Mouse (Mus musculus) kidney, postnatal 0 days (tissue): Measurements from ENCODE around the gene Iqcc. TPM values are rescaled to one million over a fixed set of nuclear protein-coding genes. Genes with fewer than 3 reads are reported as not detected.

Source experiments
- ATAC-seq: fragments of 200-750 bp; cut with Nextera tagmentation; replicated peaks from 2 replicates; pipeline ENCODE4 v1.8.0; 2017; ENCODE audit warnings: low read depth, moderate number of reproducible peaks, moderate TSS enrichment, moderate library complexity; ENCODE audit not compliant: low FRiP score
- DNase-seq: peaks from one replicate; pipeline ENCODE4 v3.0.0-alpha.2; 2016; ENCODE audit warnings: low spot score
- H3K27ac ChIP-seq: fragments of 300-500 bp; sonication (generic); 2 replicates; pipeline ENCODE4 v1.5.1; 2014; ENCODE audit warnings: mild to moderate bottlenecking
- H3K27me3 ChIP-seq: fragments of 300-500 bp; sonication (generic); 2 replicates; pipeline ENCODE4 v1.6.1; 2014; ENCODE audit warnings: low read length, mixed read lengths; ENCODE audit not compliant: insufficient read depth
- H3K36me3 ChIP-seq: fragments of 300-500 bp; sonication (generic); 2 replicates; pipeline ENCODE4 v1.6.1; 2014; ENCODE audit warnings: low read length, mixed read lengths; ENCODE audit not compliant: insufficient read depth
- H3K4me1 ChIP-seq: fragments of 300-500 bp; sonication (generic); replicated peaks from 2 replicates; pipeline ENCODE4 v1.6.1; 2014; ENCODE audit warnings: antibody characterized with exemption, low read length, mixed read lengths; ENCODE audit not compliant: insufficient read depth
- H3K4me2 ChIP-seq: fragments of 300-500 bp; sonication (generic); 2 replicates; pipeline ENCODE4 v1.6.1; 2014; ENCODE audit warnings: mild to moderate bottlenecking, low read length, moderate library complexity, mixed read lengths
- H3K4me3 ChIP-seq: fragments of 300-500 bp; sonication (generic); replicated peaks from 2 replicates; pipeline ENCODE4 v1.5.1; 2014; ENCODE audit warnings: low read depth, low read length
- H3K9ac ChIP-seq: fragments of 300-500 bp; sonication (generic); 2 replicates; pipeline ENCODE4 v1.6.1; 2014; ENCODE audit warnings: low read depth, low read length
- H3K9me3 ChIP-seq: fragments of 300-500 bp; sonication (generic); replicated peaks from 2 replicates; pipeline ENCODE4 v1.6.1; 2016; ENCODE audit warnings: low read length, inconsistent platforms, mixed read lengths
- CTCF ChIP-seq: IDR thresholded peaks from 2 replicates; pipeline ENCODE4 v1.5.1; 2016; ENCODE audit warnings: antibody characterized with exemption, low read depth, mild to moderate bottlenecking, moderate library complexity
- WGBS: fragments of 180-500 bp; shearing (Covaris S2); extraction: QIAGEN DNeasy Blood & Tissue Kit; methylation state at CpG from one replicate; pipeline ENCODE4 v1.1.7; 2014; 5-methylcytosine and 5-hydroxymethylcytosine counted together
- polyA plus RNA-seq: library from polyadenylated mRNA; unstranded; fragments of >200 nt; fragmentation: Nextera tagmentation; extraction: Ambion mirVana; gene quantifications from 2 replicates; pipeline ENCODE4 v1.2.1, GENCODE M21; 2015

Gene Iqcc
- polyA plus RNA-seq, 1 experiment from 2014 or later, result 31.6 TPM

GRCm38 (mm10) chr4:129631867-129632266, 13.0 kb upstream of the Iqcc start:
- no peak for TF ChIP-seq CTCF
- Histone ChIP-seq H3K9ac (no peak overlapping the region), H3K4me3 (no peak overlapping the region), H3K4me1 (no peaks in the 10 kb centered on the region), H3K4me2 (no peak overlapping the region), H3K27ac (no peak overlapping the region), H3K36me3 (peaks cover 80% of the 10 kb centered on the region), H3K27me3 (no peaks in the 10 kb centered on the region), H3K9me3 (no peaks in the 10 kb centered on the region)
- ATAC-seq (no peak), DNase-seq (no peak)
- 89% methylated on average over 12 of the region's 12 CpGs for WGBS

- DNase-seq, result no peak
- Histone ChIP-seq H3K4me2 (no peak overlapping the region), H3K36me3 (peaks cover 76% of the 10 kb centered on the region), H3K9me3 (no peaks in the 10 kb centered on the region), H3K27me3 (no peaks in the 10 kb centered on the region), H3K9ac (no peak overlapping the region), H3K27ac (no peak overlapping the region), H3K4me1 (no peaks in the 10 kb centered on the region), H3K4me3 (no peak overlapping the region)
- no peak for ATAC-seq
- TF ChIP-seq CTCF, result no peak
- WGBS, result 66% methylated on average over 4 of the region's 4 CpGs
Measured at GRCm38 (mm10) chr4:129630944-129631343, 12.0 kb upstream of the Iqcc start.

- Histone ChIP-seq H3K27me3 (no peaks in the 10 kb centered on the region), H3K9ac (no peak overlapping the region), H3K27ac (no peak overlapping the region), H3K9me3 (no peaks in the 10 kb centered on the region), H3K36me3 (peaks cover 40% of the 10 kb centered on the region), H3K4me1 (peaks cover 20% of the 10 kb centered on the region), H3K4me3 (no peak overlapping the region), H3K4me2 (no peak overlapping the region)
- WGBS, result 76% methylated on average over 6 of the region's 6 CpGs
- ATAC-seq (no peak), DNase-seq (no peak)
- no peak for TF ChIP-seq CTCF
Measured at GRCm38 (mm10) chr4:129626035-129626434, 7.1 kb upstream of the Iqcc start.

GRCm38 (mm10) chr4:129625496-129625895, 6.6 kb upstream of the Iqcc start:
- WGBS, result 43% methylated on average over 4 of the region's 4 CpGs
- ATAC-seq, result no peak
- Histone ChIP-seq H3K9ac (0 out of 2 replicates have a peak overlapping the region, but pooled peaks have one; percentile 27), H3K9me3 (no peaks in the 10 kb centered on the region), H3K4me1 (peaks cover 20% of the 10 kb centered on the region), H3K4me2 (peak overlapping the region; percentile 84), H3K4me3 (no peak overlapping the region), H3K36me3 (peaks cover 35% of the 10 kb centered on the region), H3K27ac (peak overlapping the region; percentile 93), H3K27me3 (no peaks in the 10 kb centered on the region)
- no peak for TF ChIP-seq CTCF
- no peak for DNase-seq

GRCm38 (mm10) chr4:129625029-129625370, 6.1 kb upstream of the Iqcc start:
- H3K9me3 ChIP-seq, result no peaks in the 10 kb centered on the region
- ATAC-seq (0 out of 2 replicates have a peak, but pooled peaks have one; percentile 7), DNase-seq (peak; percentile 84)
- no peaks in the 10 kb centered on the region for H3K27me3 ChIP-seq
- peak overlapping the region; percentile 93 for H3K27ac ChIP-seq
- WGBS, result 2% methylated on average over 6 of the region's 6 CpGs
- H3K36me3 ChIP-seq, result peaks cover 30% of the 10 kb centered on the region
- TF ChIP-seq CTCF, result 0 out of 2 replicates have a peak, but pooled peaks have one; percentile 3
- H3K4me2 ChIP-seq, result peak overlapping the region; percentile 84
- H3K9ac ChIP-seq, result peak overlapping the region; percentile 40
- H3K4me3 ChIP-seq, result peak overlapping the region; percentile 73
- H3K4me1 ChIP-seq, result peaks cover 20% of the 10 kb centered on the region

- H3K9me3 ChIP-seq, result no peaks in the 10 kb centered on the region
- WGBS, result 1% methylated on average over 18 of the region's 18 CpGs
- DNase-seq (peak; percentile 99), ATAC-seq (peak; percentile 87)
- H3K4me1 ChIP-seq, result peaks cover 20% of the 10 kb centered on the region
- H3K27ac ChIP-seq, result peak overlapping the region; percentile 93
- H3K4me3 ChIP-seq, result peak overlapping the region; percentile 73
- peak overlapping the region; percentile 78 for H3K9ac ChIP-seq
- H3K27me3 ChIP-seq, result no peaks in the 10 kb centered on the region
- peaks cover 25% of the 10 kb centered on the region for H3K36me3 ChIP-seq
- peak overlapping the region; percentile 84 for H3K4me2 ChIP-seq
- TF ChIP-seq CTCF, result 0 out of 2 replicates have a peak, but pooled peaks have one; percentile 11
Measured at GRCm38 (mm10) chr4:129624281-129625028, 5.6 kb upstream of the Iqcc start.

GRCm38 (mm10) chr4:129623681-129624091, 4.8 kb upstream of the Iqcc start, which contains the start of gene Ccdc28b:
Gene Ccdc28b, minus strand, starts transcription at chr4:129623947.
- H3K27me3 ChIP-seq, result no peaks in the 10 kb centered on the region
- peaks cover 17% of the 10 kb centered on the region for H3K36me3 ChIP-seq
- ATAC-seq, result no peak
- peak within 1 kb of the TSS; percentile 73 for H3K4me3 ChIP-seq
- H3K9ac ChIP-seq, result peak within 1 kb of the TSS; percentile 78
- under 1% methylated on average over 10 of the region's 10 CpGs for WGBS
- DNase-seq, result peak; percentile 86
- peak within 1 kb of the TSS; percentile 93 for H3K27ac ChIP-seq
- no peak for TF ChIP-seq CTCF
- peak within 1 kb of the TSS; percentile 84 for H3K4me2 ChIP-seq
- peaks cover 20% of the 10 kb centered on the region for H3K4me1 ChIP-seq
- H3K9me3 ChIP-seq, result no peaks in the 10 kb centered on the region
